Mouse (Mus musculus): Measurements from ENCODE around the gene Wasf3. TPM values are rescaled to one million over a fixed set of nuclear protein-coding genes. Genes with fewer than 3 reads are reported as not detected.

Wasf3 gene
- polyA plus RNA-seq, 1 experiment from 2014 or later: 1.9 TPM

DNA sequence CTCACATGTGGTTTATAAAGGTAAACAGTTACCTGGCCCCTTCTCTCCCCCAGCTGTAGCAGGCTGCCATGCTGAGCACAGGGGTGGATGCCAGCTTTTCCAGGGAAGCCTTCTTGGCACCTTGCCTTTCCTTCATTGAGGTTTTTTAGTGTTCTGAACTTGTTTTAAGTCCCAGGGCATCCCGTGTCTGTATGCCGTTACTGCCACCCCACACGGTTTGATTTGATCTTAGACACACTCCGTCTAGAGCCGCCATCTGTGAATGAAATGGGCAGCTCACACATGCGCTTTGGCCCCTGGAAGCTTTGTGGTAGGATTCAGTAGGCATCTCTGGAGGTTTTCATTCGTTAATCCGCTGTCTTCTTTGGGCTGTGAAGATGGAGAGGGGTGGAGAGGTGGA lies 23.8 kb downstream of the Wasf3 start:
- Histone ChIP-seq H3K27me3 (ENCODE audit: control insufficient read depth, insufficient read depth, low read length) (no peaks in the 10 kb centered on the region), H3K9ac (ENCODE audit: low read length) (no peak overlapping the region), H3K27ac (ENCODE audit: low read length) (no peak overlapping the region), H3K9me3 (replicated peaks; ENCODE audit: control insufficient read depth, low read length) (no peaks in the 10 kb centered on the region), H3K36me3 (ENCODE audit: control insufficient read depth, insufficient read depth, low read length) (no peaks in the 10 kb centered on the region), H3K4me2 (ENCODE audit: low read depth, low read length) (no peak overlapping the region), H3K4me3 (replicated peaks; ENCODE audit: low read length) (no peak overlapping the region), H3K4me1 (ENCODE audit: control insufficient read depth, insufficient read depth, low read length) (0 out of 2 replicates have a peak, but pooled peaks cover 3% of the 10 kb centered on the region)
- WGBS: 77% methylated on average over 8 of the region's 8 CpGs
- ATAC-seq (ENCODE audit: insufficient read depth, low FRiP score): no peak

DNA sequence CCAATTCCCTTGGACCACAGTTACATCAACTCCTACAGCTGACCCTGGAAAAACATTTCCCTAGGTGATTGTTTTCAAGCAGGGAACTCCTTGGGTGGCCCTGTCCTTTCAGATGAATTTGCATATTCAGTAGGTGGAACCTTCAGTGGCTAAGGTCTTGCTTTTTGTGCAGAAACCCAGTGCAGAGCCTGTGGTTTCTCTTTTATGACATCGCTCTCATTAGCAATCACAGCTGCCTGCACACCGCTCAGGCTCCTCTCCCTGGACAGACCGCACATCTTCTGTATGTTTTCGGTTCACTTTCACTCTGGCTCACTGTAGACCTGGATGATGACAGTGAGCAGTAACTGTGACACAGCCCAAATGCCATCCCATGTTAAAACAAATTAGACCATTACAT lies 26.0 kb downstream of the Wasf3 start:
- H3K4me3 ChIP-seq (replicated peaks; ENCODE audit: low read length): no peak overlapping the region
- H3K4me1 ChIP-seq (ENCODE audit: control insufficient read depth, insufficient read depth, low read length): 0 out of 2 replicates have a peak, but pooled peaks cover 3% of the 10 kb centered on the region
- H3K9me3 ChIP-seq (replicated peaks; ENCODE audit: control insufficient read depth, low read length): no peaks in the 10 kb centered on the region
- no peak overlapping the region for H3K4me2 ChIP-seq (ENCODE audit: low read depth, low read length)
- 74% methylated on average over 4 of the region's 4 CpGs for WGBS
- H3K27me3 ChIP-seq (ENCODE audit: control insufficient read depth, insufficient read depth, low read length): no peaks in the 10 kb centered on the region
- no peaks in the 10 kb centered on the region for H3K36me3 ChIP-seq (ENCODE audit: control insufficient read depth, insufficient read depth, low read length)
- no peak overlapping the region for H3K27ac ChIP-seq (ENCODE audit: low read length)
- no peak overlapping the region for H3K9ac ChIP-seq (ENCODE audit: low read length)
- ATAC-seq (ENCODE audit: insufficient read depth, low FRiP score): no peak

DNA sequence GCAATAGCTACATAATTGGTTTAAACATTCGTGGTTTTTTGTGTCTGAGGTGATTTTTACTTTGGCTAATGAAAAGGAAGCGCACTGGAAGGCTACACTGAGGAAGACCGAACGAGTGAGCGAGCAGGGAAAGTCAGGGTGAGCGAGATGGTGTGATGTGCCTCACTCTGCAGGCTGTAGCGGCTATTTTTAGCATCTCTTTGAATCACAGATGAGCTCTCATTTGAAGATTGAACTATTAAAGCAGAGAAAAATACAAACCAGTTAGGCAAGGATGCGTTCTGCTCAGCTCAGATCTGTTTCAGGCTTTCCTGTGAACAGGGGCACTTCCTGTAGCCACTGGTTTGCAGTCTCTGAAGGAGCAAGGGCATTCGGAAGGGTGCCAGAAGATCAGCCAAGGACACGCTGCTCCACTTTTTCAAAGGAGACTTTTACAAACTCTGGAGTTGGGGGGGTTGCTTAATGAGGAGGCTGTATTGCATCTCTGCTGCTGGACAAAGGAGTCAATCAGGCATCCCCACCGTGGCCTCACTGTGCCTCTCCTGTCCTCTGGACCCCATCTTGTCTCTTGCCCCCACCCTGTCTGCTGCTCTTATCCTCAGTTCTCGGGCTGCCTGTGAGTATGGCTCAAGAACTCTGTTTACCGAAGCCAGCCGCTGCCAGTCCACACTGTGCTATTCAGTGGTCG lies 28.1 kb downstream of the Wasf3 start:
- no peak for ATAC-seq (ENCODE audit: insufficient read depth, low FRiP score)
- Histone ChIP-seq H3K27ac (ENCODE audit: low read length) (no peak overlapping the region), H3K9ac (ENCODE audit: low read length) (no peak overlapping the region), H3K9me3 (replicated peaks; ENCODE audit: control insufficient read depth, low read length) (no peaks in the 10 kb centered on the region), H3K4me2 (ENCODE audit: low read depth, low read length) (no peak overlapping the region), H3K36me3 (ENCODE audit: control insufficient read depth, insufficient read depth, low read length) (no peaks in the 10 kb centered on the region), H3K27me3 (ENCODE audit: control insufficient read depth, insufficient read depth, low read length) (no peaks in the 10 kb centered on the region), H3K4me3 (replicated peaks; ENCODE audit: low read length) (no peak overlapping the region), H3K4me1 (ENCODE audit: control insufficient read depth, insufficient read depth, low read length) (0 out of 2 replicates have a peak, but pooled peaks cover 3% of the 10 kb centered on the region)
- 71% methylated on average over 15 of the region's 15 CpGs for WGBS

DNA sequence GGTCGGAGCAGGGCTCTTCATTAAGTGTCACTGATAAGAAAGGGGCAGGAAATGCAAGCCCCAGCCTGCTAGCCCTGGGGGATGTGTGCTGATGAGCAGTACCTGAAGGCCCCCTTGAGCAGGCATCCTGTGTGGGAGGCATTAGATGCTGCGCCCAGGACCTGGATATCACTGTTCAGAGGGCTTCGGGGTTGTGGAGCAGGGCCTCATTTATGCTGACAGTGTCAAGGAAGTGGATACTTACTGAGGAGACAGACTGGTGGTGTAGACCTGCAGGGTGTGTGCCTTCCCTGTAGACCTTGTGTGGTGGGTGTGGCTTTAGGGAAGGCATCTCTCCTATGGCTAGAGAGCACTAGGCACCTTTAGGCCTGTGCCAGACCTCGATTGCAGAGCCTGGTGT lies 29.8 kb downstream of the Wasf3 start:
- Histone ChIP-seq H3K9ac (ENCODE audit: low read length) (no peak overlapping the region), H3K27ac (ENCODE audit: low read length) (no peak overlapping the region), H3K27me3 (ENCODE audit: control insufficient read depth, insufficient read depth, low read length) (no peaks in the 10 kb centered on the region), H3K4me3 (replicated peaks; ENCODE audit: low read length) (no peak overlapping the region), H3K4me1 (ENCODE audit: control insufficient read depth, insufficient read depth, low read length) (0 out of 2 replicates have a peak, but pooled peaks cover 3% of the 10 kb centered on the region), H3K36me3 (ENCODE audit: control insufficient read depth, insufficient read depth, low read length) (no peaks in the 10 kb centered on the region), H3K4me2 (ENCODE audit: low read depth, low read length) (no peak overlapping the region), H3K9me3 (replicated peaks; ENCODE audit: control insufficient read depth, low read length) (no peaks in the 10 kb centered on the region)
- no peak for ATAC-seq (ENCODE audit: insufficient read depth, low FRiP score)
- 71% methylated on average over 4 of the region's 4 CpGs for WGBS

DNA sequence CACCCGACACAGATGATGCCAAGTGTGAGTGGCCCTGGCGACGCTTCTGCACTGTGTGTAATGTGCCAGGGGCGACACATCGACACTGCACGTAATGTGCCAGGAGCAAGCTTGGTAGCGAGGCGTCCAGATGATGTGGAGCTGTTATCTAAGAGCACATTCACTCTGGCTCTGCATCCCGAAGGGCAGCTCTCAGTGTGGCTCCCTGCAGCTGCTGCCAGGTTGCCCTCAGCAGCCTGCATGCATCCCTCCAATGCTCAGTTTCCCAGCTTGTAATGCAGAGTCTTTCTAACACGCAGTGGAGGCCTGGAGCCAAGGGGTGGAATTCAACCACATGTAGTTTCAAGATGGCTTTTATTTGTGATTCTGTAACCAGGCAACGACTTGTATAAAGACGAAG lies 30.4 kb downstream of the Wasf3 start:
- H3K9ac ChIP-seq (ENCODE audit: low read length): no peak overlapping the region
- ATAC-seq (ENCODE audit: insufficient read depth, low FRiP score): no peak; the same call in 1 of the 2 replicates
- H3K27ac ChIP-seq (ENCODE audit: low read length): no peak overlapping the region
- H3K4me2 ChIP-seq (ENCODE audit: low read depth, low read length): no peak overlapping the region
- H3K9me3 ChIP-seq (replicated peaks; ENCODE audit: control insufficient read depth, low read length): no peaks in the 10 kb centered on the region
- no peak overlapping the region for H3K4me3 ChIP-seq (replicated peaks; ENCODE audit: low read length)
- H3K27me3 ChIP-seq (ENCODE audit: control insufficient read depth, insufficient read depth, low read length): no peaks in the 10 kb centered on the region
- no peaks in the 10 kb centered on the region for H3K36me3 ChIP-seq (ENCODE audit: control insufficient read depth, insufficient read depth, low read length)
- WGBS: 75% methylated on average over 12 of the region's 12 CpGs
- 0 out of 2 replicates have a peak, but pooled peaks cover 3% of the 10 kb centered on the region for H3K4me1 ChIP-seq (ENCODE audit: control insufficient read depth, insufficient read depth, low read length)

DNA sequence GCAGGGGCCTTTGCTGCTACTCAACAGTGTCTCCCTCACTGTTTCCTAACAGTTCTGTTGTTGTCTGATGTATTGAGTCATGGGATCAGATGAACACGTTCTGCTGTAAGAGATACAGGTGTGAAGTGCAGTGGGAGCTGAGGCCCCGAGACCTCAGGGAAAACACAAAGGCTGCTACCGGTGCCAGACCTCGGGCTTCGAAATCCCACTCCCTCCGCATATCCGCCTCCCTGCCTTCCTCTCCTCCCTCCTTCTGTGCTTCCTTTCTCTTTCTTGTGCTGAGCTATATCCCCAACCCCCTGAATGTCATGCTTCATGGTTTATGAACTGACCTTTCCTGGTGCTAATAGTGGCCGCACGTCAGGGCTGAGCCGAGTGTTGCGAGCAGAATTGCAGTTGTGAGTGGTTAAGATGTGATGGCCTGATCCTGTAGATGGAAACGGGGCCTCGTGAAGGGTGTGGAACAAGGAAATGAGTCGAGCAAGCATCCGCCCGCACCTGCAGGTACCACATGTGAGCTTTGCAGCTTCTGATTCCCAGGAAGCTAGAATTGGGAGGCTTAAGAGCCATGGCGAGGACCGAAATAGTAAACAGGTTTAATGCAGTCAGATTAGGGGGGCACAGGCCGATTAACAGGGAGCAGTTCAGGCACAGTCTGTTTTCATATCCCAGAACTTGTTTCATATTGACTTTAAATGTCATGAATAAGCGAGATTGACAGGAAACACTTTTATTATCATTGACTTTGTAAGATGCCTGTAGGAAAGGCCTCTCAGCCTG lies 31.7 kb downstream of the Wasf3 start:
- WGBS: 71% methylated on average over 20 of the region's 20 CpGs

DNA sequence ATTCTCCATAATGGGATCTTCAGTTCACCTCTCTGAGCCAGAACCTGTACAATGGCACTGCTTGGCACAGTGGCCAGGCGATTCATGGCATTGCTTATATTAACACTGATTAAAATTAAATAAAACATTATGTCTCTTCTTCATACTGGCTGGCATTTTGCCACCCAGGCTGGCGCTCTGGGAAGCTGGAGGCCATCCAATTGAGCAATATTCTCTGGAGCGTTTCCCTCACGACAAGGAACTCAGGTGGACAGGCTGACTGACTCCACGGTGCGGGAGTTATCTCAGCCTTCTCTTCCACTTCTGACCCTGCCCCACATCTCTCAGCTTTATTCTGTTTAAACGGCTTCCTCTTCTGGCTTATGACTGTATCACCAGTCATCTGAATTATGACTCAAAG lies 33.3 kb downstream of the Wasf3 start:
- Histone ChIP-seq H3K27me3 (ENCODE audit: control insufficient read depth, insufficient read depth, low read length) (no peaks in the 10 kb centered on the region), H3K9ac (ENCODE audit: low read length) (no peak overlapping the region), H3K9me3 (replicated peaks; ENCODE audit: control insufficient read depth, low read length) (no peaks in the 10 kb centered on the region), H3K4me3 (replicated peaks; ENCODE audit: low read length) (no peak overlapping the region), H3K4me2 (ENCODE audit: low read depth, low read length) (no peak overlapping the region), H3K36me3 (ENCODE audit: control insufficient read depth, insufficient read depth, low read length) (no peaks in the 10 kb centered on the region), H3K4me1 (ENCODE audit: control insufficient read depth, insufficient read depth, low read length) (no peaks in the 10 kb centered on the region), H3K27ac (ENCODE audit: low read length) (no peak overlapping the region)
- 63% methylated on average over 7 of the region's 7 CpGs for WGBS
- no peak for ATAC-seq (ENCODE audit: insufficient read depth, low FRiP score)

More for the DNA sequence above, 31.7 kb downstream of the Wasf3 start:
- Histone ChIP-seq H3K4me1 (ENCODE audit: control insufficient read depth, insufficient read depth, low read length) (no peaks in the 10 kb centered on the region), H3K9ac (ENCODE audit: low read length) (no peak overlapping the region), H3K36me3 (ENCODE audit: control insufficient read depth, insufficient read depth, low read length) (no peaks in the 10 kb centered on the region), H3K27me3 (ENCODE audit: control insufficient read depth, insufficient read depth, low read length) (no peaks in the 10 kb centered on the region), H3K4me2 (ENCODE audit: low read depth, low read length) (no peak overlapping the region), H3K4me3 (replicated peaks; ENCODE audit: low read length) (no peak overlapping the region), H3K27ac (ENCODE audit: low read length) (no peak overlapping the region), H3K9me3 (replicated peaks; ENCODE audit: control insufficient read depth, low read length) (no peaks in the 10 kb centered on the region)
- ATAC-seq (ENCODE audit: insufficient read depth, low FRiP score): no peak

DNA sequence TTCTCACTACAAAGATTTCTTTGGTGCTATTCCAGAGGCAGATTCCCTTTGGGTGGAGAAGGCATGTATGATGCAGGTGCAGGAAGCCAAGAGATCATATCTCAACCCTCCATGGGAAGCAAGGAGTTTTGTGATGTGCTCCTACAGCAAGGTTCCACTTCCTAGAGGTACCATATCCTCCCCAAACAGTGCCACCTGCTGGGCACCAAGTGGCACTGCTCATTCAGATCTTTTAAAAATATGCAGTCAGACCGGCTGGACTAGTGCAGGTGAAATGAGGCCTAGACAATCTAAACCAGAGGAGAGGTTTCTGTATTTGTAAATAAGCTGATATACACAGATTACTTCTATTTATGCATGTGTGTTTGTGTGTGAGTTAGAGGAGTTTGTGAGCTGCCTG lies 35.3 kb downstream of the Wasf3 start:
- no peak overlapping the region for H3K4me3 ChIP-seq (replicated peaks; ENCODE audit: low read length)
- no peaks in the 10 kb centered on the region for H3K36me3 ChIP-seq (ENCODE audit: control insufficient read depth, insufficient read depth, low read length)
- no peaks in the 10 kb centered on the region for H3K27me3 ChIP-seq (ENCODE audit: control insufficient read depth, insufficient read depth, low read length)
- no peak overlapping the region for H3K4me2 ChIP-seq (ENCODE audit: low read depth, low read length)
- H3K9me3 ChIP-seq (replicated peaks; ENCODE audit: control insufficient read depth, low read length): no peaks in the 10 kb centered on the region
- WGBS: 53% methylated on average over 1 of the region's 1 CpGs
- ATAC-seq (ENCODE audit: insufficient read depth, low FRiP score): no peak
- H3K9ac ChIP-seq (ENCODE audit: low read length): no peak overlapping the region
- H3K27ac ChIP-seq (ENCODE audit: low read length): no peak overlapping the region
- no peaks in the 10 kb centered on the region for H3K4me1 ChIP-seq (ENCODE audit: control insufficient read depth, insufficient read depth, low read length)

DNA sequence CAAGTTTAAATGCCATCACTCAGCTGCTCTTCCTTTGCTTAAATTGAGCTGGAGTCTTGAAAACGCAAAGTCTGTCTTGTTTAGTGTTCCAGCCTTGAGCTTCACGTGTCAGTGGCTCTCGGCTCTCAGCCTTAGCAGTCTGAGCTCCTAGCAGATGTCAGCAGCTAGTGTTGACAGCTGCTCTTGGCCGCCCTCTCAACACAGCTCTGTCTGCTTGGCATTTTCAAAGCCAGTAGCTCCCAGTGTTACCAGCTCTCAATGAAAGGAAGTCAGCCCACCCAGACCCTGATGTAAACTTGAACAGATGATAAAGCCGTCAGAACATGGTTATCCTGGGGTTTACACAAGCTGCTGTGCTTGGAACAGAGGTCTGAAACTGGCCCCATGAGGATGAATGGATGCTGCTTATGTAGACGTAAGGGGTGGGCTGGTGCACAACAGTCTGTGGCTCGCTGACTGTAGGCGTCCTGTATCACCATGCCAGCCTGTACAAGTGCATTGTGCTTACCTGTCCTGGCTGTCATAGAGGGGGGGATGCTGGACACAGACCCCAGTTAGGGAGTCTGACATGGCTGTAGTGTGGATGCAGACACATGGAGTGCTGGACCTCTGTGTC lies 40.0 kb downstream of the Wasf3 start:
- 59% methylated on average over 8 of the region's 8 CpGs for WGBS
- no peak overlapping the region for H3K4me2 ChIP-seq (ENCODE audit: low read depth, low read length)
- no peak overlapping the region for H3K9ac ChIP-seq (ENCODE audit: low read length)
- no peaks in the 10 kb centered on the region for H3K4me1 ChIP-seq (ENCODE audit: control insufficient read depth, insufficient read depth, low read length)
- H3K9me3 ChIP-seq (replicated peaks; ENCODE audit: control insufficient read depth, low read length): no peaks in the 10 kb centered on the region
- no peaks in the 10 kb centered on the region for H3K27me3 ChIP-seq (ENCODE audit: control insufficient read depth, insufficient read depth, low read length)
- no peak overlapping the region for H3K27ac ChIP-seq (ENCODE audit: low read length)
- ATAC-seq (ENCODE audit: insufficient read depth, low FRiP score): no peak
- no peaks in the 10 kb centered on the region for H3K36me3 ChIP-seq (ENCODE audit: control insufficient read depth, insufficient read depth, low read length)
- H3K4me3 ChIP-seq (replicated peaks; ENCODE audit: low read length): no peak overlapping the region
